ENCODE assay signal across 13 mouse cellular contexts in genomic region chr13:44503257-44503950, GRCm38 (mm10).
A peak's percentile ranks its signal among the peaks of the same experiment; 100 is the strongest.
DNase-seq lines count a peak whose midpoint lies in the region; ATAC-seq and TF ChIP-seq lines count a peak whose summit lies in the region.
"Had no signal": no experiment of that assay in that cellular context is flagged by ENCODE, and none has a peak within 500 bp of the region (broad histone marks: within the 10 kb centered on the region; RNA-seq: fewer than 3 reads in every experiment).

No protein-coding gene starts in this region.

- H3K4me3 ChIP-seq in liver, adult 2 months (ENCODE audit: insufficient read depth, low read depth, low read length), result no peak overlapping the region
- no peak overlapping the region for H3K4me3 ChIP-seq in liver, embryonic 11.5 days (ENCODE audit: low read depth, low read length)
- H3K4me3 ChIP-seq in kidney, embryonic 16.5 days (ENCODE audit: low read length), result no peak overlapping the region
- H3K4me3 ChIP-seq: heart, embryonic 12.5 days; hindbrain, embryonic 15.5 days; liver, embryonic 15.5 days; midbrain, embryonic 13.5 days; neural tube, embryonic 12.5 days had no signal

- H3K27me3 ChIP-seq in liver, adult 2 months (ENCODE audit: control insufficient read depth, insufficient read depth, low read length), result no peaks in the 10 kb centered on the region
- H3K27me3 ChIP-seq in liver, embryonic 11.5 days (replicated peaks; ENCODE audit: control insufficient read depth, insufficient read depth, low read length), result no peaks in the 10 kb centered on the region
- no peaks in the 10 kb centered on the region for H3K27me3 ChIP-seq in kidney, embryonic 16.5 days (ENCODE audit: insufficient read depth, low read length)
- H3K27me3 ChIP-seq: heart, embryonic 12.5 days; hindbrain, embryonic 15.5 days; liver, embryonic 15.5 days; midbrain, embryonic 13.5 days; neural tube, embryonic 12.5 days had no signal

- no peak for TF ChIP-seq CTCF in liver, adult 2 months (IDR thresholded peaks at IDR 0.05; ENCODE audit: low read depth, low read length)

- peak; percentile 26 for DNase-seq in liver, adult 2 months (ENCODE audit: extremely low read depth, low read depth, low spot score)
- no peak for DNase-seq in liver, embryonic 11.5 days (ENCODE audit: low spot score)
- DNase-seq in forelimb bud, embryonic 11.5 days (ENCODE audit: low read depth, low spot score), result peak; percentile 74
- DNase-seq in retina, embryonic 14.5 days (ENCODE audit: low spot score), result peak; percentile 49
- no peak for DNase-seq in frontal cortex, adult 2 months (ENCODE audit: extremely low spot score in 1 of 2, low spot score in 1 of 2)
- DNase-seq in spleen, postnatal 10 days (ENCODE audit: low spot score in 2 of 2), result no peak
- DNase-seq in thymus, adult 18-20 months, result no peak

- no peak overlapping the region for H3K9ac ChIP-seq in liver, adult 2 months (ENCODE audit: low read depth, low read length)
- no peak overlapping the region for H3K9ac ChIP-seq in liver, embryonic 11.5 days (ENCODE audit: low read depth, low read length)
- no peak overlapping the region for H3K9ac ChIP-seq in kidney, embryonic 16.5 days (replicated peaks; ENCODE audit: low read length)
- H3K9ac ChIP-seq: heart, embryonic 12.5 days; hindbrain, embryonic 15.5 days; liver, embryonic 15.5 days; midbrain, embryonic 13.5 days; neural tube, embryonic 12.5 days had no signal

- no peak overlapping the region for H3K4me2 ChIP-seq in liver, embryonic 11.5 days
- no peak overlapping the region for H3K4me2 ChIP-seq in kidney, embryonic 16.5 days (replicated peaks; ENCODE audit: low read depth, low read length)
- H3K4me2 ChIP-seq: heart, embryonic 12.5 days; hindbrain, embryonic 15.5 days; liver, embryonic 15.5 days; midbrain, embryonic 13.5 days; neural tube, embryonic 12.5 days had no signal

- no peak overlapping the region for H3K27ac ChIP-seq in liver, adult 2 months (replicated peaks; ENCODE audit: insufficient read depth, low read depth, low read length)
- no peak overlapping the region for H3K27ac ChIP-seq in liver, embryonic 11.5 days (ENCODE audit: low read depth, low read length)
- peak overlapping the region; percentile 82 for H3K27ac ChIP-seq in kidney, embryonic 16.5 days (ENCODE audit: low read length)
- H3K27ac ChIP-seq: hindbrain, embryonic 15.5 days; liver, embryonic 15.5 days; midbrain, embryonic 13.5 days; neural tube, embryonic 12.5 days had no signal

- no peak for ATAC-seq in liver, embryonic 11.5 days (replicated peaks; ENCODE audit: low FRiP score)
- peak; percentile 78 for ATAC-seq in kidney, embryonic 16.5 days (ENCODE audit: low FRiP score, low TSS enrichment)
- ATAC-seq: midbrain, embryonic 13.5 days had no signal

- TF ChIP-seq POLR2A in liver, adult 2 months (IDR thresholded peaks at IDR 0.05; ENCODE audit: extremely low read depth, insufficient read depth, low read length), result no peak

- no peaks in the 10 kb centered on the region for H3K9me3 ChIP-seq in liver, embryonic 11.5 days (ENCODE audit: control insufficient read depth, low read length)
- no peaks in the 10 kb centered on the region for H3K9me3 ChIP-seq in kidney, embryonic 16.5 days (ENCODE audit: low read length)
- H3K9me3 ChIP-seq: heart, embryonic 12.5 days; hindbrain, embryonic 15.5 days; liver, embryonic 15.5 days; midbrain, embryonic 13.5 days; neural tube, embryonic 12.5 days had no signal

- no peaks in the 10 kb centered on the region for H3K36me3 ChIP-seq in liver, adult 2 months (ENCODE audit: control insufficient read depth, insufficient read depth, low read length)
- no peaks in the 10 kb centered on the region for H3K36me3 ChIP-seq in liver, embryonic 11.5 days (ENCODE audit: control insufficient read depth, insufficient read depth, low read length)
- H3K36me3 ChIP-seq in kidney, embryonic 16.5 days (ENCODE audit: insufficient read depth, low read length), result no peaks in the 10 kb centered on the region
- H3K36me3 ChIP-seq: heart, embryonic 12.5 days; hindbrain, embryonic 15.5 days; liver, embryonic 15.5 days; midbrain, embryonic 13.5 days; neural tube, embryonic 12.5 days had no signal

- WGBS in liver, adult 2 months, result 87% methylated on average over 15 of the region's 15 CpGs
- 72% methylated on average over 15 of the region's 15 CpGs for WGBS in liver, embryonic 11.5 days
- 46% methylated on average over 15 of the region's 15 CpGs for WGBS in kidney, embryonic 16.5 days

- H3K79me2 ChIP-seq in liver, adult 2 months (ENCODE audit: control insufficient read depth, insufficient read depth, low read length), result no peaks in the 10 kb centered on the region

- peaks cover 2% of the 10 kb centered on the region; the same call in 1 of the 2 replicates for H3K4me1 ChIP-seq in liver, adult 2 months (ENCODE audit: control insufficient read depth, insufficient read depth, low read length)
- H3K4me1 ChIP-seq in liver, embryonic 11.5 days (replicated peaks; ENCODE audit: control insufficient read depth, insufficient read depth, low read length), result peaks cover 17% of the 10 kb centered on the region
- H3K4me1 ChIP-seq in kidney, embryonic 16.5 days (ENCODE audit: insufficient read depth, low read length), result peaks cover 28% of the 10 kb centered on the region

Comparison
In these comparisons a context has a peak if more than half of its experiments do, and no peak if none do; other contexts are left out.
1. DNase-seq: peak in liver, adult 2 months (single experiment), forelimb bud, embryonic 11.5 days (single experiment) and retina, embryonic 14.5 days (single experiment); none in liver, embryonic 11.5 days (single experiment), frontal cortex, adult 2 months (0 of 2), spleen, postnatal 10 days (0 of 2) and thymus, adult 18-20 months (0 of 2).